8 mouse cellular contexts compared by ENCODE assay signal in genomic region chr14:32084761-32085485, GRCm38 (mm10). TPM values are rescaled to one million over a fixed set of nuclear protein-coding genes. Genes with fewer than 3 reads are reported as not detected.
DNase-seq lines count a peak whose midpoint lies in the region; ATAC-seq and TF ChIP-seq lines count a peak whose summit lies in the region.

Gene Oxnad1, plus strand, starts transcription at chr14:32085374.

- no peak for TF ChIP-seq CTCF in cerebellum, adult 2 months (IDR thresholded peaks at IDR 0.05; ENCODE audit: borderline replicate concordance, insufficient read depth, low read depth, low read length)
- TF ChIP-seq CTCF in intestine, postnatal 0 days (IDR thresholded peaks at IDR 0.05; ENCODE audit: low read depth), result no peak

- no peaks in the 10 kb centered on the region for H3K27me3 ChIP-seq in cerebellum, adult 2 months (ENCODE audit: control insufficient read depth, insufficient read depth, low read length)
- no peaks in the 10 kb centered on the region for H3K27me3 ChIP-seq in intestine, postnatal 0 days (replicated peaks; ENCODE audit: control insufficient read depth, insufficient read depth, low read length)

- peak within 1 kb of the TSS; percentile 67 for H3K27ac ChIP-seq in cerebellum, adult 2 months (ENCODE audit: insufficient read depth, low read length)
- H3K27ac ChIP-seq in intestine, postnatal 0 days (ENCODE audit: low read depth, low read length), result peak within 1 kb of the TSS; percentile 91

- intact Hi-C loops in gastrocnemius, postnatal 36 days (cut with DNase I), result no loop called here

- 2% methylated on average over 22 of the region's 22 CpGs for WGBS in cerebellum, adult 2 months
- WGBS in intestine, postnatal 0 days, result 1% methylated on average over 22 of the region's 22 CpGs

- peak within 1 kb of the TSS; percentile 79 for H3K4me2 ChIP-seq in intestine, postnatal 0 days (replicated peaks; ENCODE audit: low read depth)

- peak within 1 kb of the TSS; percentile 57 for H3K9ac ChIP-seq in intestine, postnatal 0 days (ENCODE audit: low read depth, low read length)

- DNase-seq in cerebellum, adult 2 months, result no peak
- DNase-seq in cerebellum, postnatal 4 days (ENCODE audit: low spot score in 2 of 2), result no peak
- peak; percentile 93 for DNase-seq in CD4-positive helper T cell, adult 2 months (ENCODE audit: low read depth, low spot score)
- peak; percentile 84 for DNase-seq in c-Kit-positive CD71-negative TER-119-negative erythroid progenitor cells, embryonic 14.5 days (ENCODE audit: low read depth)
- no peak for DNase-seq in gastrocnemius, postnatal 36 days
- DNase-seq in lung, postnatal 36 days, result peak; percentile 94
- DNase-seq in thymus, postnatal 10 days (ENCODE audit: low spot score in 2 of 2), result peak; percentile 81 to 84

- H3K9me3 ChIP-seq in intestine, postnatal 0 days (ENCODE audit: control insufficient read depth), result no peaks in the 10 kb centered on the region

- peaks cover 11% of the 10 kb centered on the region for H3K36me3 ChIP-seq in intestine, postnatal 0 days (ENCODE audit: control insufficient read depth, insufficient read depth)

- peak within 1 kb of the TSS; percentile 61 for H3K4me3 ChIP-seq in cerebellum, adult 2 months (replicated peaks; ENCODE audit: insufficient read depth, low read depth, low read length)
- peak within 1 kb of the TSS; percentile 70 for H3K4me3 ChIP-seq in intestine, postnatal 0 days (ENCODE audit: low read depth, low read length)

- no peak for TF ChIP-seq POLR2A in cerebellum, adult 2 months (IDR thresholded peaks at IDR 0.05; ENCODE audit: borderline replicate concordance, insufficient read depth, low read length)

- H3K4me1 ChIP-seq in cerebellum, adult 2 months (ENCODE audit: control insufficient read depth, insufficient read depth, low read length), result no peaks in the 10 kb centered on the region
- H3K4me1 ChIP-seq in intestine, postnatal 0 days (replicated peaks; ENCODE audit: control insufficient read depth, insufficient read depth, low read length), result 0 out of 2 replicates have a peak, but pooled peaks cover 6% of the 10 kb centered on the region

- peak; percentile 92 for ATAC-seq in intestine, postnatal 0 days

RNA-seq across cellular contexts. Expression of gene Oxnad1, which starts in this region (rescaled TPM):
- 25.3 and 31.5 TPM in 2 replicates for polyA plus RNA-seq in cerebellum, adult 2 months (2012; rRNA removed)
- total RNA-seq in gastrocnemius, postnatal 36 days (2021), result 10 to 100 TPM; 20.3 to 23.7 TPM
- 19.3 and 22.4 TPM in 2 replicates for polyA plus RNA-seq in intestine, postnatal 0 days (2015; fragmentation: Nextera tagmentation; extraction: Ambion mirVana)

Comparison
In these comparisons a context has a peak if more than half of its experiments do, and no peak if none do; other contexts are left out.
1. DNase-seq: peak in CD4-positive helper T cell, adult 2 months (single experiment), c-Kit-positive CD71-negative TER-119-negative erythroid progenitor cells, embryonic 14.5 days (single experiment), lung, postnatal 36 days (single experiment) and thymus, postnatal 10 days (2 of 2); none in cerebellum, adult 2 months (0 of 2), cerebellum, postnatal 4 days (0 of 2) and gastrocnemius, postnatal 36 days (0 of 2).